Mouse (Mus musculus) embryo, embryonic 10.5 days (tissue): ENCODE data around the gene Lat.
"Not testable (repeated sequence)": the region's sequence is repeated elsewhere in the genome, so short reads cannot be mapped to it uniquely, and the experiment has no call there.

Experiments used
- DNase-seq: peaks from one replicate; pipeline ENCODE4 v3.0.0-alpha.2; 2015; ENCODE audit warnings: low spot score

Lat gene

GRCm38 (mm10) chr7:126332691-126333090 lies 36.7 kb downstream of the Lat start:
- no peak for DNase-seq

- DNase-seq, result no peak
Observed at GRCm38 (mm10) chr7:126330693-126331092, 38.7 kb downstream of the Lat start.

GRCm38 (mm10) chr7:126329907-126330645 lies 39.3 kb downstream of the Lat start:
- no peak for DNase-seq

- not testable (repeated sequence) for DNase-seq
Observed at GRCm38 (mm10) chr7:126328848-126329247, 40.5 kb downstream of the Lat start.

DNA sequence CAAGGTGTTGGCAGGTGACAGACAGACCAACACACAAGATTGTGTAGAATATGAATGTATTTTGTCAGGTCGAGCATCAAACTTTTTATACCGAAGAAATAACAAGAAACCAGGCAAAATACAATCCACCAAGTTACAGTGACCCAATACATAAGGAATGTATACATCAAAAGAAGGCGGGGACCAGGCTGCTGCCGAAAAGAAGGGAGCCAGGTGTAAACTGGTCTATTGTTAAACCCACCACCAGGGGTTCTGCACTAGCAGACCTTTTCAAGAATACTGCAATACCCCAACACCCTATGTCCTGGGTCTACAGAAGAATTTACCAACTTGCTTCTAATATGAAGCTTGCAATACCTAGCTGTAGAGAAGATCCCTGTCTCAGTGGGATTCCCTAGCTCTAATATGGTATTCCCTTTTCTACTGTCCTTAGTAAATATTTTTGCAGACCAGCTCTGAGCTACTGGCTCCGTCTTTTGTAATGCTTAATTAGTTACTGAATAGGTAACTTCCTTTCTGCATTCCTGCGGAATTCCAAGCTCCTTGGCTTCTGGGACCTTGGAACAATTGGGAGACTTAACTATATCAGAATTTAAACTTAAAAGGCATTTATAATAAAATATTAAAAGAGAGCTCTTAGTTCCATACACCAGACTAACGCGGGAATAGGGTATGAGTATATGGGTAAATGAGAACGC lies 43.6 kb downstream of the Lat start:
- not testable (repeated sequence) for DNase-seq

DNA sequence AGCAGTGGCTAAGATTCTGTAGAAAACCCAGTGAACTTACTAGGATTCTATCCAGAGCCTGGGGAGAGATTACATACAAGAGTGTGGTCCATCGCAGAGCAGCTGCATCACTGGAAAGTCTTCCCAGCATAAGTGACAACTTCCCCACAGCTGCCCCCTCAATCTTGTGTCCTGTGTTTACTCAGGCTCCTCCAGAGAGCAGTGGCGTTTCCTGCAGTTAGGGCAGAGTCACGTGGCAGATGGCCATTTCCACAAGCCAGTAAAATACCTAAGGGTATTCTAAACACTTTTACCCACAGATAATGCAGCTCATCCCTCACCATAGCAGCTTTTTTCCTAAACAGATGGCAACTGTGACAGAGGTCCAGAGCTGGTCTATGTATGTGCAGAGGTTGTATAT lies 44.6 kb downstream of the Lat start:
- peak; percentile 27 for DNase-seq

DNA sequence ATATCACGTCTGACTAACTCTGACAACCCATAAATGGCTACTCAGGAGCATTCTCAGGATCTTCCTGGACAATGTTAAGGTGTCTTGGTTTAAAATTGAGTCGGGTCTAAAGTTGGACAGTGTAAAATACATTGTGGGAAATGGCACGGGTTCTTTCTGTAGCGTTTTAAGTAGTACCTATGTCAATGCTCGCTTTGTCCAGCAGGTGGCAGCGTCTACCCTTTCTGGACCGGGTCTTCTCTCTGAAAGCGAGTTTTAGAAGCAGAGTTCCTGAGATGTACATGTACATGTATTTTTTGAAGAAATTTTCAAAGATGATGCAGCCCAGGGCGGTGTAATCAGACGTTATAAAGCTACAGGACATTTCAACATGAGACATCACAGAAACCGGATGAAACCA lies 45.6 kb downstream of the Lat start:
- peak; percentile 94 for DNase-seq

GRCm38 (mm10) chr7:126314273-126314672 lies 55.1 kb downstream of the Lat start:
- no peak for DNase-seq
